Mouse (Mus musculus) ES-Bruce4 (cell line): Measurements from ENCODE around the gene Magi2. TPM values are rescaled to one million over a fixed set of nuclear protein-coding genes. Genes with fewer than 3 reads are reported as not detected.

Experiments
- H3K27ac ChIP-seq: 2 replicates; pipeline ENCODE4 v1.5.1; 2012; ENCODE audit warnings: low read length, inconsistent platforms; ENCODE audit not compliant: insufficient read depth
- H3K27me3 ChIP-seq: 2 replicates; pipeline ENCODE4 v1.6.1; 2012; ENCODE audit warnings: mild to moderate bottlenecking, low read length, inconsistent platforms; ENCODE audit not compliant: control insufficient read depth, poor library complexity, insufficient read depth, severe bottlenecking
- H3K36me3 ChIP-seq: 2 replicates; pipeline ENCODE4 v1.6.1; 2012; ENCODE audit warnings: inconsistent platforms, mild to moderate bottlenecking, low read length, moderate library complexity; ENCODE audit not compliant: control insufficient read depth, poor library complexity, insufficient read depth, severe bottlenecking
- H3K4me1 ChIP-seq: one replicate; pipeline ENCODE4 v1.8.1; 2011; ENCODE audit warnings: low read length; ENCODE audit not compliant: control insufficient read depth, insufficient read depth
- H3K4me3 ChIP-seq: 2 replicates; pipeline ENCODE4 v1.5.1; 2011; ENCODE audit warnings: low read depth, mild to moderate bottlenecking, low read length
- H3K9ac ChIP-seq: 2 replicates; pipeline ENCODE4 v1.6.1; 2012; ENCODE audit warnings: low read depth, mild to moderate bottlenecking, inconsistent platforms; ENCODE audit not compliant: poor library complexity, severe bottlenecking
- H3K9me3 ChIP-seq: replicated peaks from 2 replicates; pipeline ENCODE4 v1.6.1; 2012; ENCODE audit warnings: mild to moderate bottlenecking, low read length, inconsistent platforms; ENCODE audit not compliant: control insufficient read depth, poor library complexity, insufficient read depth, severe bottlenecking
- CTCF ChIP-seq: IDR thresholded peaks from one replicate; pipeline ENCODE4 v1.8.1; 2011; ENCODE audit warnings: low read depth, low read length
- EP300 ChIP-seq: IDR thresholded peaks from 2 replicates; pipeline ENCODE4 v1.6.1; 2011; ENCODE audit warnings: low read depth, low read length; ENCODE audit not compliant: insufficient read depth
- POLR2A ChIP-seq: IDR thresholded peaks from one replicate; pipeline ENCODE4 v1.8.1; 2011; ENCODE audit warnings: low read length; ENCODE audit not compliant: insufficient read depth
- polyA plus RNA-seq: library from polyadenylated mRNA; stranded (reverse); fragments of >200 nt; gene quantifications from 2 replicates; pipeline ENCODE4 v1.2.4, GENCODE M21; 2011; ENCODE audit warnings: low read depth; ENCODE audit not compliant: missing spikeins, insufficient read depth, insufficient read length

Gene Magi2
- polyA plus RNA-seq, 1 experiment = 1.8 TPM

DNA sequence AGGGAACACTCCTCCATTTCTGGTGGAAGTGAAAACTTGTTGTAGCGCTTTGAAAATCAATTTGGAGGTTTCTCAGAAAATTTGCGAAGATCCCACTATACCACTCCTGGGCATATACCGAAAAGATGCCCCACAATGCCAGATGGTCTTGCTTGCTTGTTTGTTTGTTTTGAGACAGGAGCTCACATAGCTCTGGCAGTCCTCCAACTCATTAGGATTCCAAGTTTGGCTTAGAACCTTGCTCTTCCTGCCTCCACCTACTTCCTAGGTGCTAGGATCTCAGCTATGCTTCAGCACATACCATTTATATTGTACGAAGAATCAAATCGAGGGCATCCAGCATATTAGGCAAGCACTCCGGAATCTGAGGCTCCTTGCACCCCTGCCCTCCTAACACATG, 79.8 kb downstream of the Magi2 start:
- Histone ChIP-seq H3K36me3 (no peaks in the 10 kb centered on the region), H3K27me3 (no peaks in the 10 kb centered on the region), H3K9ac (no peak overlapping the region), H3K4me3 (no peak overlapping the region), H3K9me3 (no peaks in the 10 kb centered on the region), H3K27ac (no peak overlapping the region), H3K4me1 (no peaks in the 10 kb centered on the region)
- TF ChIP-seq EP300 (no peak), POLR2A (no peak), CTCF (no peak)

DNA sequence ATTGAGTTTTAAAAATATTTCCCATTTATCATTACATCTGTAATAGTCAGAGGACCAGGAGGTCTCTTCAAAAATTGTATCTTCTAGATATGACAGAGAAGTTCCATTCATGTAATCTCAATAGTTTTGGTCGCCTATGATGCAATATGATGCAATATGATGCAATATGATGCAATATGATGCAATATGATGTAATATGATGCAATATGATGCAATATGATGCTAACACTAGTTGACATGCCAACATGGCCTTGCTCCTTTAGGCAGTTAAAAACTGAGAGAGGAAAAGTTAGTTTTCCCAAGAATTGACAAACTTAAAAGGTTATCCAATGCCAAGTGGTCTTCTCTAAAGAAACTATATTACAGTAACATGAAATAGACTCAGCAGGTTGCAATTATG, 83.0 kb downstream of the Magi2 start:
- Histone ChIP-seq H3K9me3 (no peaks in the 10 kb centered on the region), H3K4me3 (no peak overlapping the region), H3K27ac (no peak overlapping the region), H3K36me3 (no peaks in the 10 kb centered on the region), H3K9ac (no peak overlapping the region), H3K4me1 (no peaks in the 10 kb centered on the region), H3K27me3 (no peaks in the 10 kb centered on the region)
- TF ChIP-seq CTCF (no peak), POLR2A (no peak), EP300 (no peak)

DNA sequence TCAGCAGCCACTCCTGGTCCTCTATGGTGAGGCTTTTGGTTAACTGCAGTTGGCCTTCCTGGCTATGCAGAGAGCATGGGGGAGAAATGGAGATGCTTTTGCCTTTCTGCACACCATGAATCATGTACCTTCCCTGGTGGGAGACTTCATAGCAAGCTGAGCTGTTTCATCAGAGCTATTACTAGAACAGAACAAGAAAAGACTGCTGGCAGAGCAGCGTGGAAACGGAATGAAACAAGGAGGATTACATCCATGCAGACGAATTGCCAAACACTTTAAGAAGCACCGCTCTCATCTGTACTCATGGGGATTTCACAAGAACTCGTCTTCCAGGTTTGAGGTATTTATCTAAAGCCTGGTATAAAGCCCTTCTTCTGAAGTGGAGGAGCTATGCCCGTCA, 95.7 kb downstream of the Magi2 start:
- Histone ChIP-seq H3K9ac (no peak overlapping the region), H3K27ac (no peak overlapping the region), H3K4me3 (no peak overlapping the region), H3K4me1 (no peaks in the 10 kb centered on the region), H3K27me3 (no peaks in the 10 kb centered on the region), H3K36me3 (no peaks in the 10 kb centered on the region), H3K9me3 (no peaks in the 10 kb centered on the region)
- TF ChIP-seq POLR2A (no peak), EP300 (no peak), CTCF (no peak)

DNA sequence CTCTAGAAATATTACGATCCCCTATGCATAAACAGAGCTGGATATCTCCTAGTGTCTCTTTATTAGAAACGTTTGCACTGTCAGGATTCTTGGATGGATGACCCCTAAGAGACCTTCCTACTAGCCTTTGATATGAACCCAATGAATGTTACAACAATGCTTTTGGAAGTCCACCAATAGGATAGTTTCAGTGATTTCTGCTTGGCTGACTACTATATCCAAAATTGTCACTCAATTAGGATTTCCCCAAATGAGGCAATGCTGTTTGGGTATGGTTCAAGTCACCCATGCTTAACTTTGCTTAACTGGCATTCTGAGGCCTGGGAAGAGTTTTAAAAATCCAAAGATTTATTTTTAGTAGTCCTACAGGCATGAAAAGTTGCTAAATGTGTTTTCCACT, 110.7 kb downstream of the Magi2 start:
- no peak overlapping the region for H3K4me3 ChIP-seq
- H3K9ac ChIP-seq = no peak overlapping the region
- no peaks in the 10 kb centered on the region for H3K4me1 ChIP-seq
- H3K27ac ChIP-seq = no peak overlapping the region
- no peaks in the 10 kb centered on the region for H3K36me3 ChIP-seq
- H3K27me3 ChIP-seq = no peaks in the 10 kb centered on the region
- TF ChIP-seq EP300 = no peak
- no peak for TF ChIP-seq CTCF
- TF ChIP-seq POLR2A = no peak
- H3K9me3 ChIP-seq = no peaks in the 10 kb centered on the region

DNA sequence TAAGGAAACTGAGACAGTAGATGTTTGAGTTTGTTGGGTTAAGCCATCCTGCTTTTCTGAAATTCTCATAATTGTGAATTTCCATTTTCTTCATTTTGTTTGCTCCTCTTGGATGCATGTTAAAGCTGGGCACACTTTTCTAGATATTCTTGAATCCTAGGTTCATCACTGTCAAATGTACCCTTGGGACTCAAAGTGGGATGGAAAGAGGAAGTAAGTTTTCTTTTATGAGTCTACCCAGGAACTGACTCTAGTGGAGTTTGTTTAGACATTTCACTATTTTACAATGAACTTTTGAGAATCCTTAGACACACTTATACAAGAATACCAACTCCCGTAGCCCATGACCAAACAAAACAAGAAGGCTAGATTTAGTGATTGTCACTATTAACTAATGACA, 141.3 kb downstream of the Magi2 start:
- Histone ChIP-seq H3K27ac (no peak overlapping the region), H3K9ac (no peak overlapping the region), H3K9me3 (no peaks in the 10 kb centered on the region), H3K27me3 (no peaks in the 10 kb centered on the region), H3K4me3 (no peak overlapping the region), H3K4me1 (no peaks in the 10 kb centered on the region), H3K36me3 (no peaks in the 10 kb centered on the region)
- TF ChIP-seq CTCF = no peak
- no peak for TF ChIP-seq EP300

DNA sequence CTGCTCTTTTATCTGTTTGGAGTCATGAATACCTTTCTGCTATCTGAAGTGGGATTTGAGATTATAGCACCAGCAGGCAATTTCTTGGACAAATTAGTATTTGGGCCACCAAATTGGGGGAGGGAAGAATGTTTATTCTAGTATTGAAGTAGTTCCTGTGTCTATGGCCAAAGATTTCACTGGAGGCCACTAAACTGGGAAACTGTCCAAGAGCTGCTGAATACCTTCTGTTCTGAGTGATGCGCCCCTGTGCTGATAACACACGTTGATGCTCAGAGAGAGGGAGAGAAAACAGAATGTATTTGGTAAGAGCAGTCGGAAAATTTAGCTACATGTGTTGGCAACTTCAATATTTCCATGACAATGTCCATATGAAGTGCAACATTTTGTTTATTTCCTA, 169.0 kb downstream of the Magi2 start:
- no peaks in the 10 kb centered on the region for H3K36me3 ChIP-seq
- no peak overlapping the region for H3K9ac ChIP-seq
- no peak overlapping the region for H3K27ac ChIP-seq
- no peaks in the 10 kb centered on the region for H3K4me1 ChIP-seq
- H3K4me3 ChIP-seq = no peak overlapping the region
- TF ChIP-seq POLR2A = no peak
- no peak for TF ChIP-seq EP300
- no peak for TF ChIP-seq CTCF
- no peaks in the 10 kb centered on the region for H3K9me3 ChIP-seq
- H3K27me3 ChIP-seq = no peaks in the 10 kb centered on the region
